Mouse (Mus musculus): ENCODE results near the gene Slc25a45.
A peak's percentile ranks its signal among the peaks of the same experiment; 100 is the strongest.

The Slc25a45 gene

DNA sequence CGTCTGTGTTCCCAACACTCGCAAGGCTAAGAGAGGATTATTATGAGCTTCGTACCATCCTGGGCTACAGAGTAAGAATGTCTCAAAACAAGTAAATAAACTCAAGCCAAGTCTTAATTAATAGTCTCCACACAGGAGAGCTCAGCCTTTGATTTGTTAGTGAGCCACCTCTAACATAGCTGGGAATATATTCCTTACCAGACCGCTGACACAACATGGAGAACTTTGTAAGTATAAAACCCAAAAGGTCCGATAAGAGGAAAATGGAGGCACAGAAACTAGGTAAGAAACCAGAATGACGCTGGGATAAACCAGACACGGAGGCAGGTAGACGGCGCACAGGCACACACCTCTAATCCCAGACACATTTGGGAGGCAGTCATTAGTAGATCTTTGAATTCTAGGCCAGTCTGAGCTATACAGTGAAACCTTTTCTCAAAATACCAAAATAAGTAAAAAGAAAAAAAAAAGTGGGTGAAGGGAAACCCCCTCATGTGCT, 36.7 kb upstream of the Slc25a45 start:
- no peak for DNase-seq (ENCODE audit: low spot score)

DNA sequence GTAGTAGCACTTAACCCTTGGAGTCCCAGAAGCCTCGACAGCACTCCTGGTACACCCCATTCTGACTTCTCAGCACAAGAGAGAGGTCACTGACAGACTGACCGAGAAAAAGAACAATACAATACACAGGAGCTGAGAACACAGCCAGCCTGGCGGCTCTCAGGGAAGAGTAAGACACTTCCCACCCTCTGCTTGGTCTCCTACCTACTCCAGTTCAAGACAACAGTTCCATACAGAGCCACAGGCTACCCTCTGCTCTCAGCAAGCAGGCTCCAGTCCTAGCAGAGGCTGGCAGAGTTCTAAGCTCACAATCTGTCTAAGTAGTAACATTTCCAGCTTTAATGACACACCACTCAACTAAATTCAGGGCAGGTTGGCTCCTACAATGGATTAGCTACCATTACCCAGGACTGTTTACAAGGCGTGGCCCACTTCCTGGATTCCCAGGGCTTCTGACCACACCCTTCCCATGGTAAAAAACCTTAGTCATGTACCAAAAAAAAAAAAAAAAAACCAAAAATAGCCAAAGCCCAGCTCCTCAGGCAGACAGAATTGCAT, 36.1 kb upstream of the Slc25a45 start:
- DNase-seq (ENCODE audit: low spot score), result no peak

- DNase-seq (ENCODE audit: low spot score), result no peak
Measured at GRCm38 (mm10) chr19:5841999-5842784, 35.4 kb upstream of the Slc25a45 start.

- no peak for DNase-seq (ENCODE audit: low spot score)
Measured at GRCm38 (mm10) chr19:5842785-5843730, 34.5 kb upstream of the Slc25a45 start.

- no peak for DNase-seq (ENCODE audit: low spot score)
Measured at GRCm38 (mm10) chr19:5843781-5844691, 33.6 kb upstream of the Slc25a45 start.

DNA sequence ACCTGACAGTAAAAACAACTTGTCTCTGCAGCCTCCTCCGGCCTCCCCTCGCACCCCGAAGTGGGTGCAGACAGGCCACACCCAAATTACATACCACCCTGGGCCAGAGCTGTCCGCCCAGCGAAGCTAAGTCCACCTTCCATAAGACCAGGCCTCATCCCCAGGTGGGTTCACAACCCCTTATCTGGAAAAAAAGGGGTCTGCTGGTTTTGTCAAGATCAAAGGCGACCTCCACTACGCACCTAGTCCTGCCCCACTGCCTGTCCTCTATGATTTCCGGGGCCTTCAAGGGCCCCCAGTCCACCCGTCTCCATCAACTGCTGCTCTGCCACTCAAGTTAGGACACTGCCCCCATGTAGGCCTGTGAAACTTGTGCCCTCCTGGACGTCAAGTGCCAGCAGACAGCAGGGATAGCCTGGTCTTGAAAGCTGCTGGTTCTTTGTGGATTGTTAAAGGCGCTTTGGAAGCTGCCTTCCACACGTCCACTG, 32.7 kb upstream of the Slc25a45 start:
- no peak for DNase-seq (ENCODE audit: low spot score)

DNA sequence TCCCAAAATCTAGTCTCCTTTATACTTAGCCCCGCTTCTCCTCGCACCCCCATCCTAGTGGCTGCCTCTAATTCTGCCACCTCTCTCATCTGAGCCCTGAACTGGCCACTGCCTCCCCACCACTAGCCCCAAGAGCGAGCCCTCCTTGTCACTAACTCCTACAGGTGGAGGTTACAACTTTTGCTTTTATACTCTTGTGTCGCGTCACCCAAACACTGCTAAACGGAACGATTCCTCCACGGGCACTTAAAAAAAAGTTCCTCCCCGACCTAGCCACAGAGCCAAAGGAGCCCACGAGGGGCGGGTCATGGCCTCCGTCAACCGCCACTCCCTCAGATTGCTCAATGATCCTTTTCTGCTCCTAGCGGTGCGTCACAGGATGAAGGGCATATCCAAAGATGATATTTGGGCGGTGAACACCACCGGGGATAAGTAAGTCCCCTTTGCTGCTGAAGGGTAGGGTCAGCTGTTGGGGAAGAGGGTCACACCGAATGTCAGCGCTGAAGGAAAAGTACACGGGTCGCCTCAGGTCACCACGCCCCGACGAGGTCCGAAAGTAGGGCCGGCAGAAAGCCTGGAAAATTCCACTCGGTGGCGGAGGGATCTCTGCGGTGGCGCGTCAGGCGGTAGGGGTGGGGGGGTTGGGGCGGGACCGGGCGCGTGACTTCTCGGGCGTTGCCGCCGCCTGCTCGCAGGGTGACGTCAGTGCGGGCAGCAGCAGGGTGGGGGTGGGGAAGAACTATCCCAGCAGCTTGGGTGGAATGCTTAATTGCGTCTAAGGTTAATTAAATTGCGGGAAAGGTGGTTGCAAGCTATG, 32.1 kb upstream of the Slc25a45 start:
- peak; percentile 95 for DNase-seq (ENCODE audit: low spot score)

- DNase-seq (ENCODE audit: low spot score), result no peak
Measured at GRCm38 (mm10) chr19:5846154-5846553, 31.5 kb upstream of the Slc25a45 start.

- DNase-seq (ENCODE audit: low spot score), result peak; percentile 88
Measured at GRCm38 (mm10) chr19:5846557-5847305, 30.9 kb upstream of the Slc25a45 start.

GRCm38 (mm10) chr19:5847306-5847796, 30.3 kb upstream of the Slc25a45 start:
- no peak for DNase-seq (ENCODE audit: low spot score)

- DNase-seq (ENCODE audit: low spot score), result no peak
Measured at GRCm38 (mm10) chr19:5848032-5848825, 29.4 kb upstream of the Slc25a45 start.

DNA sequence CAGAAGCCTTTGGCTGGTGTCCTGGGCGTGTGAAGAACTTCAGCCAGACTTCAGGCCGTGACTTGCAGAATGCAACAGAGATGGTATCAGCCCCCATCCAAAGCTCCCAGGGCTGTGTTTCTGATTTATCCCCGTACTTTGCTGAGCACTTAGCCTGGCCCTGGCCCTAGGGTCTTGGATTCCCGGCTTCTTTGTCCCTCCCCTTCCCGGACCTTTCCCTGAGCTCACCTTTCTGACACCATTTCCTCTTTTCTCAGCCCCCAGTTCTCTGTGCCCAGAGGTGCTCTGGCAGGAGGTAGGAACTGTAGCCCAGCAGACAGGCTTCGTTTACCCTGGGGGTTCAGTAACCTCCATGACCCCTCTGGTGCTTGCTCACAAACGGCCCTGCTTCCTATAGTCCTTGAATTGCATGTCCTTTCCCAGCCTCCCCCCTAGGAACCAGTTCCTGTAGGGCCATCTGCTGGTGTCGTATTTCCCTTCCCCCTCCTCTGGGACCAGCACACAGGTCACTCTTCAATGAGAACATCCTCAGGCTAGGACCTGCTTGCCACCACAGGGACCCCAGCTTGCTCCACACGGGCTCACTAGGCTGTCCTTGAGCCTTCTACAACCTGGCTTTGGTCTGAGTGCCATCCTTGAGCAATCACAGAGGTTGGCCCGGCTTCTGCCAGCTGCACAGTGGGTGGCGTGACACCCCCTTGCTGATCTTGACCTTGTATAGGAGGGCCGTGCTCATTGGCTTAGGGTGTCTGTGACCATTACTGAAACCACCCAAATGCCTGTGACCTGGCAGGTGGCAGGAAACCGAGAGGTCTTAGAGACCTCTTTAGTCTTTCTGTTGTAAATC, 28.6 kb upstream of the Slc25a45 start:
- DNase-seq (ENCODE audit: low spot score), result no peak

- DNase-seq (ENCODE audit: low spot score), result peak; percentile 95
Measured at GRCm38 (mm10) chr19:5849843-5850527, 27.6 kb upstream of the Slc25a45 start.

- DNase-seq (ENCODE audit: low spot score), result no peak
Measured at GRCm38 (mm10) chr19:5850860-5851259, 26.7 kb upstream of the Slc25a45 start.

DNA sequence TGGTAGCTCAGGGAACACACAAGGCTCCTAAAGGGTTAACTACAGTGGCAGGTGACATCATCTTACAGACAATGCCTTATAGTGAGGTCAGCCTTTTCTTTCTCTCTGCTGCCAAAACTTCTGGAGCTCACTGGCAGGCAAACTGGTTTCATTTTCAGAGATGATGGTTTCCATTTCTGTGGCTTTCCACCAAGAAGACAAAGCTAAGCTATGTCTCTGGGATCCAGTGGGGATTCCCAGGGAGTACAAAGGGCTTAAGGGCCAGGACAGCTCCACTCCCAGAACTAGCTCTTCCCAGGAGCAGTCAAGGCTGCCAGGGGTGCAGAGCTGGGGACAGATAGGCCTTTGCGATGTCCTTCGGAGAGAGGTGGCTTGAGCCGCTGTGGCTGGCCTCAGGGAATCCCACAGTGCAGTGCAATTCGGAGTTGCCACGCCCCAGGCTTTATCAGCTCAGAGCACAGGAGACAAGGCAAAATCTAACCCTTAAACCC, 26.1 kb upstream of the Slc25a45 start:
- DNase-seq (ENCODE audit: low spot score), result no peak

DNA sequence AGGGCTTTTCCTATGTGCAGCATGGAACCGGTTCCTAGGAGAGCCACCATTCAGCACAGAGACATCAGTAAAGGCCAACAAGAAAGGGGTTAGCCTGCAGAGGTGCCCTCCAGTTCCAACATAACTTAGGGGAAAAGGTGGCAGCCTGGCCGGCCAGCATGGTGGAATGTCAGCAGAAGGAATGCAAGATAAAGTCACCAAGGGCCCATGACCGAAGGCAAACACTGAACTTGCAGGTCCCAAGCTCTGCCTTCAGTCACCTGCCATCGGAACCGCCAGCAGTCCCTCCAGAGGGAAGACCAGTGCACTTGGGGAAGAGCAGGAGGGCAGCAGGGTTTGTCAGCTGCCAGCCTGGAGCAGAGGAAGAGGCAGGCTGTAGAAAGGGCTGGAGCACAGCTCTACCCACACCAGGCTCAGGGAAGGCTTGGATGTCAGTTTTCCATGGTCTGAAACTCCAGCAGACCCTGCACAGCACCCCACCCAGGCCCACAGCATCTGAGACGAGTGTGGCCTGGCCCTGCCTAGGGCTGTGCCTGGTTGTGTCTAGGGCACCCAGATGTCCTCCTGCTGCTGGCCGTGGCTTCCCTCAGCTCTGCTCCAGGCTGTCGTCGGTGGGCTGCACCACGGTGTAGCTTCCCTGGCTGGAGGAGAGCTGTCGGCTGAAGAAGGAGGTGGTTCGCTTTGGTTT, 25.4 kb upstream of the Slc25a45 start:
- DNase-seq (ENCODE audit: low spot score), result no peak

Data from retina, embryonic 14.5 days (tissue).